Mouse (Mus musculus) forebrain, embryonic 13.5 days (tissue): ENCODE measurements around the gene Kif2a. TPM values are rescaled to one million over a fixed set of nuclear protein-coding genes. Genes with fewer than 3 reads are reported as not detected.

ENCODE experiments used
- ATAC-seq: fragments of 200-750 bp; cut with Nextera tagmentation; 2 replicates; pipeline ENCODE4 v1.8.0; 2017
- H3K27ac ChIP-seq: fragments of 300-500 bp; sonication (generic); 2 replicates; pipeline ENCODE4 v1.5.1; 2015; ENCODE audit warnings: inconsistent platforms, mild to moderate bottlenecking, moderate library complexity
- H3K27me3 ChIP-seq: fragments of 300-500 bp; sonication (generic); 2 replicates; pipeline ENCODE4 v1.6.1; 2015; ENCODE audit warnings: mild to moderate bottlenecking, inconsistent platforms
- H3K36me3 ChIP-seq: fragments of 300-500 bp; sonication (generic); 2 replicates; pipeline ENCODE4 v1.6.1; 2015; ENCODE audit warnings: mild to moderate bottlenecking, inconsistent platforms; ENCODE audit not compliant: poor library complexity, severe bottlenecking
- H3K4me1 ChIP-seq: fragments of 300-500 bp; sonication (generic); 2 replicates; pipeline ENCODE4 v1.6.1; 2015; ENCODE audit warnings: inconsistent platforms
- H3K4me2 ChIP-seq: fragments of 300-500 bp; sonication (generic); 2 replicates; pipeline ENCODE4 v1.6.1; 2015; ENCODE audit warnings: inconsistent platforms, mild to moderate bottlenecking, moderate library complexity
- H3K4me3 ChIP-seq: fragments of 300-500 bp; sonication (generic); 2 replicates; pipeline ENCODE4 v1.5.1; 2015; ENCODE audit warnings: mild to moderate bottlenecking, inconsistent platforms
- H3K9ac ChIP-seq: fragments of 300-500 bp; sonication (generic); 2 replicates; pipeline ENCODE4 v1.6.1; 2015; ENCODE audit warnings: mild to moderate bottlenecking, inconsistent platforms
- H3K9me3 ChIP-seq: fragments of 300-500 bp; sonication (generic); replicated peaks from 2 replicates; pipeline ENCODE4 v1.6.1; 2016; ENCODE audit warnings: inconsistent platforms
- WGBS: fragments of 180-500 bp; shearing (Covaris S2); methylation state at CpG from one replicate; pipeline ENCODE4 v1.1.7; 2015; 5-methylcytosine and 5-hydroxymethylcytosine counted together
- polyA plus RNA-seq: library from polyadenylated mRNA; unstranded; fragments of >200 nt; fragmentation: Nextera tagmentation; extraction: Ambion mirVana; gene quantifications from 2 replicates; pipeline ENCODE4 v1.2.1, GENCODE M21; 2015

The Kif2a gene
- polyA plus RNA-seq, result 30.1 and 37.4 TPM in 2 replicates

DNA sequence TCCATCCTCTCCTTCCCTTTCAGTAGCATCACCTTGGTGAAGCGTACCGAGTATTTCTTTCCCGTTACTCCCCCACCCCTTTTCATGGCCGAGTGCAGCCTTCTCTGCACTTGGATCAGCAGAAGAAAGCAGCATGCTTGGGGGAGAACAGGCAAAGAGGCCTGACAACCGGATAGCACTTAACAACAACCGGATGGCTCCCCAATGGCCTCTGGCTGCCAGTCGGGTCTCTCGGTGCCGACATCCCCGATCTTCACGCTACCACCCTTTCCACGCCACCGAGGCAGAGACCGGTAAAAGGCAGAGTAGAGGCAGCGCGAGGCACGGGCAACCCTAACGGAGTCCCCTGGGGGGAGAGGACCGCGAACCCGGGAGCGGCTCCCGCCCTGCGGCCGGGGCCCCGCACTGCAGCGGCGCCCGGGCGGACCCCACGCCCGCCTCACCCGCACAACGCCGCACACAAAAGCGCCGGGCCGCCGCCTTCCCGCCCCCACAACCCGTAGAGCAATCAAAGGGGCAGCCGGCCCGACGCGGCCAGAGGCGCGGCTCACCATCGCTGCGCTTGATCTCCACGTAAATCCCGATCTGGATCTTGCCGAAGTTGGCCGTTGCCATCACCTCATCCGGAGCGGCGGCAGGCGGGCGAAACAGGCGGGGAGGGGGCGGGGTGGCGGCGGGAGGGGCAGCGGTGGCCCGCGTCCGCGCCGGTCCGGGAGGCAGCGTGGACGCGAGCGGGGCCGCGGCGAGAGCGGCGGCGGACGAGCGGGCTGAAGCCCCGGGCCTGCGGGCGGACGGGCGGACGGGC, at the start of gene Kif2a:
Gene Kif2a (minus strand): TSS at position 666 of the 805 bp plus-strand sequence.
- peak within 1 kb of the TSS; percentile 98 for H3K9ac ChIP-seq
- H3K4me3 ChIP-seq, result peak within 1 kb of the TSS; percentile 91
- H3K4me1 ChIP-seq, result peaks cover 26% of the 10 kb centered on the region
- no peaks in the 10 kb centered on the region for H3K27me3 ChIP-seq
- H3K27ac ChIP-seq, result peak within 1 kb of the TSS; percentile 96
- under 1% methylated on average over 73 of the region's 87 CpGs for WGBS
- H3K36me3 ChIP-seq, result peaks cover 8% of the 10 kb centered on the region; the same call in 1 of the 2 replicates
- peak; percentile 67 for ATAC-seq
- peak within 1 kb of the TSS; percentile 72 for H3K4me2 ChIP-seq
- H3K9me3 ChIP-seq, result no peaks in the 10 kb centered on the region

DNA sequence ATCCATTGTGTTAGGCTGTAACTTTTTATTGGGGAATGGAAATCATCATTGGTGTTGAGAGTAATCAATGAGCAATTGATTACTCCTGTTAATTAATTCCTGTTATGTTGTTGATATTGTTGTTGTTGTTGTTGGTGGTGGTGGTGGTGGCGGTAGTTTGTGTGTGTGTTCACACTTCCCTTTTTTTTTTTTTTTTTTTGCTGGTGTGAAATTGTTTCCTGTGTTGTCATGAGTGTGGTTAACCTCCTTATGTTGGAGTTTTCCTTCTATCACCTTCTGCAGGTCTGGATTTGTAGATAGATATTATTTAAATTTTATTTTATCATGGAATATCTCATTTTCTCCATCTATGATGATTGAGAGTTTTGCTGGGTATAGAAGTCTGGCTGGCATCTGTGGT, 47.1 kb upstream of the Kif2a start:
- no peak for ATAC-seq
- Histone ChIP-seq H3K9me3 (no peaks in the 10 kb centered on the region), H3K9ac (no peak overlapping the region), H3K4me1 (peaks cover 23% of the 10 kb centered on the region), H3K27ac (no peak overlapping the region), H3K36me3 (no peaks in the 10 kb centered on the region), H3K27me3 (no peaks in the 10 kb centered on the region), H3K4me3 (no peak overlapping the region), H3K4me2 (no peak overlapping the region)
- WGBS, result 94% methylated on average over 1 of the region's 1 CpGs

DNA sequence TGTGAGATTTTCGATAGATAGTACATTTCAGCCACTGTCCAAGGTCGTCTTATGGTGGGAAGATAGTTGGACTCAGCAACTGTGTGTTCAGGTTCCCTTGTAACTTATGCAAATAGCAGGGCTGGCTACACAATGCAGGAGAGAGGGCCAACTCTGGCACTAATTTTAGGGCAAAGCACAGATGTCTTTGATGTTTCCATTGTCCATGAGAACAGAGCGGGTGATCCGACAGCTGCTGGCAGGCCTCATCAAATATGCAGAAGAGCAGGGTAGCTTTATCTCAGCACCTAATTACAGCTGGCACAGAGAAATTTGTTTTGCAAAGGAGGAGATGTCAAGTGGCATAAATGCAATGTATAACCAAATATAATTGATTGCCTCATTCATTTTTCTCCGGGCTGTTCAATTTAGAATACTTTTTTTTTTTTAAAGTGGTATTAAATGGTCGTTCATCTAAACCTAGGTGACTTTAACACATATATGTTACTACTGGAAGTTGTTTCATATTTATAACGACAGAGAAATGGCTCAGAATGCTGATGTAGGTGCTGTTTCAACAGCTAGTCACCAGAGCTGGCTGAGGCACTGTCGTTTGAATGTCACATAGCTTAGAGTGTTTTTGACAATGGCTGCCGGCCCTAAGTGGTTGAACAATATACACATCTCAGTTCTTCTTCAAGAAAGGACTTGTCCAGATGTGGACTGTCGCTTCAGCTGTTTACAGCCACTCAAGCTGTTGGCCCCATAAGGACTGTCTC, 43.4 kb upstream of the Kif2a start:
- 51% methylated on average over 10 of the region's 10 CpGs for WGBS
- H3K4me3 ChIP-seq, result no peak overlapping the region
- H3K9ac ChIP-seq, result no peak overlapping the region
- H3K27me3 ChIP-seq, result no peaks in the 10 kb centered on the region
- no peak overlapping the region for H3K4me2 ChIP-seq
- H3K9me3 ChIP-seq, result no peaks in the 10 kb centered on the region
- peak; percentile 90 for ATAC-seq
- H3K4me1 ChIP-seq, result peaks cover 8% of the 10 kb centered on the region
- no peak overlapping the region for H3K27ac ChIP-seq
- H3K36me3 ChIP-seq, result no peaks in the 10 kb centered on the region

DNA sequence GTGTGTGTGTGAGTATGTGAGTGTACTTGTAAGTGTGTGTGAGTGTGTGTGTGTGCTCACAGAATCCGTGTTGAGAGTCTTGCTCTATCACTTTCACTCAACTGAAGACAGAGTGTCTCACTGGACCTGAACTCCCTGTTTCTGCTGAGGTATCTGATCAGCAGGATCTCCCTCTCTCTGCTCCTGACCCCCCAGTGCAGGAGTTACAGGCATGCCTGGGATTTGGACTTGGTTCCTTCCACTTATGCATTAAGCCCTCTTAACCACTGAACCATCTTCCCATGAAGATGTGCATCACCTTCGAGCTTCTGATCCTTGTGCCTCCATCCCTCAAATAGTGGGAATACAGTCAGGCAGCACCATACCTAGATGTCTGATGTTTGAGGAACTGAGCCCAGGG, 42.3 kb upstream of the Kif2a start:
- Histone ChIP-seq H3K9ac (no peak overlapping the region), H3K27ac (no peak overlapping the region), H3K36me3 (no peaks in the 10 kb centered on the region), H3K9me3 (no peaks in the 10 kb centered on the region), H3K27me3 (no peaks in the 10 kb centered on the region), H3K4me3 (no peak overlapping the region), H3K4me2 (no peak overlapping the region), H3K4me1 (peaks cover 8% of the 10 kb centered on the region)
- ATAC-seq, result no peak
- 86% methylated on average over 2 of the region's 2 CpGs for WGBS

DNA sequence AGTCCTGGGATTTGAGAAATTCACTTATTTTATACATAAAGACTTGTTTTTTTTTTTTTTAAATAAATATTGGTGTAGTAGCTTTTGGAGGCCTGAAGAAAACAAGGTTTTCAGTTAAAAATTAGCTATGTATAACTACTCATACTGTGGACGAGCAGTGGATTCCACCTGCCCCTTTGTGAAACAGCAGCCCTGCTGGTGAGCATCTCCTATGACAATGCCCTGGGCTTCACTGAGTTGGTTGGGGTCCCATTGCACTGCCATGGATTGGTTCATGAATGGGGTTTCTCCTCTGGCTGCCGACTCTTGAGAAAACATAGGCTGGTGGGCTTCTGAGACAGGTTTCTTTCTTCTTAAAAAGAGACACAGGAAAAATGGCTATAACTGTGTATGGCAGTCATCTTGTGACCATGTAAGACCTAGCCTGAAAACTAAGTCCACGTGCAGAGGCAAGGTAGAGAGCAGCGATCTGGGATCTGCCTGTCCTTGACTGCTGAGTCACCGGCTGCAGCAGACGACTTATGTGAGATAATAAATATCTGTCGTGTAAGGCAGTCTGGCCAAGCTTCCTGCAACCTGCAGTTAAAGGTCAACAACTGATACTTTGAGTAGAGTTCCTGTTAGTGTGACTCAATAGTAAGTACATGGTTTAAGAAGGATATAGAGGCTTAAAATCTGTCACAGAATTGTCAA, 41.3 kb upstream of the Kif2a start:
- Histone ChIP-seq H3K4me1 (peaks cover 8% of the 10 kb centered on the region), H3K9me3 (no peaks in the 10 kb centered on the region), H3K27ac (no peak overlapping the region), H3K27me3 (no peaks in the 10 kb centered on the region), H3K4me2 (no peak overlapping the region), H3K4me3 (no peak overlapping the region), H3K36me3 (no peaks in the 10 kb centered on the region), H3K9ac (no peak overlapping the region)
- no peak for ATAC-seq
- WGBS, result 84% methylated on average over 7 of the region's 7 CpGs

DNA sequence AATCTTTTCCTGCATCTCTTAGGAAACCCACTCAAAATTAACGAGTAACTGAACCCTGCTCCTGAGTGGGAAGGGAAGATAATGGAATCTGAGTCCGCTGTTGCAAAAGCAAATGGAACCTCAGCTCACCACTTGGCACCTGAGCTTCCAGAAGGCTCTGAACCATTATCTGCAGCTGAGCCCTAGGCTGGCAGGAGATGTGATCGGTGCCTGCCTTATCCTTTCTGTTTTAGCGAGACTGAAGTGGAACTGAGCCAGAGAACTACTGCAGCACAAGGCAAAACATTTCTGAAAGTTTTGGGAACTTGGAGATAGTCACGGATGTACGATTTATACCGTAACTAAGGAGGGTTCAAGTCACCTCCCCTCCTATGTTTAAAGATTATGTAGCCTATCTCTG, 38.2 kb upstream of the Kif2a start:
- 82% methylated on average over 7 of the region's 7 CpGs for WGBS
- no peak overlapping the region for H3K27ac ChIP-seq

DNA sequence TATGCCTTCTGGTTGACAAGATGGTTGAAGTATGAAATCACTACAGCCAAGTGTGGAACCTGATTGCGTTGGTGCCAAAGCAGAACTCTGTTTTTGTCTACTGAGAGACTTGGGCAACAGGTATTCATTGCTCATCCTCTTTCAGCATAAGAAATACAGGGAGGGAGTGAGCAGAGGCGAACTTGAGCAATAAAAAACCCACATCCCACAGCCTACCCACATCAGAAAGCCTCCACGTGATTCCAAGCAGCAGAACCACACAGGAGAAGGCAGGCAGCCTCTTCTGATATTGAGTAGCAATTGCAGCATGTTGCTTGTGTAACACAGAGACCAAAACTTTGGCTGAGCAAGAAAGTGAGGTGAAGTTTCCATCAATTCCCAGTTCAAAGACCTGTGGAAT, 37.5 kb upstream of the Kif2a start:
- Histone ChIP-seq H3K27ac (no peak overlapping the region), H3K4me3 (no peak overlapping the region), H3K4me2 (no peak overlapping the region), H3K4me1 (no peaks in the 10 kb centered on the region), H3K27me3 (no peaks in the 10 kb centered on the region), H3K36me3 (no peaks in the 10 kb centered on the region), H3K9ac (no peak overlapping the region), H3K9me3 (no peaks in the 10 kb centered on the region)
- 88% methylated on average over 3 of the region's 3 CpGs for WGBS
- ATAC-seq, result no peak

More for the DNA sequence above, 38.2 kb upstream of the Kif2a start:
- Histone ChIP-seq H3K36me3 (no peaks in the 10 kb centered on the region), H3K9ac (no peak overlapping the region), H3K4me3 (no peak overlapping the region), H3K9me3 (no peaks in the 10 kb centered on the region), H3K4me1 (peaks cover 6% of the 10 kb centered on the region), H3K4me2 (no peak overlapping the region), H3K27me3 (no peaks in the 10 kb centered on the region)
- ATAC-seq, result no peak

DNA sequence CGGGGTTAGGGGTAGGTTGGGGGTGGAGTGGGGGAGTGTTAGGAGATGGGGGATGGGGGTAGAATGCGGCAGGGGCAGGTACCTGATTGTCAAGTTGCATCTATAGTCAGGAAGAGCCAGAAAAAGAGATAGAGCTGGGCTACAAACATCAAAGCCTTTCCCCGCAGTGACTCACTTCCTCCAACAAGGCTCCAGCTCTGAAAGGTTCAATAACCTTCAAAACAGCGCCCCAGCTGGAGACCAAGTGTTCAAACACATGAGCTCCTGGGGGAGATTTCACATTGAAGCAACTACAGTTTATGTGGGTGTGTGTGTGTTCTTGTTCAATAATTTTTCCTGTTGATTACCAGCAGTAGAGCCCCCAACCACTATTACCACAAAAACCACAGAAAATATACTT, 34.4 kb upstream of the Kif2a start:
- WGBS, result 66% methylated on average over 4 of the region's 4 CpGs
- H3K9me3 ChIP-seq, result no peaks in the 10 kb centered on the region
- no peak overlapping the region for H3K27ac ChIP-seq
- no peak overlapping the region for H3K4me3 ChIP-seq
- H3K4me2 ChIP-seq, result no peak overlapping the region
- no peak for ATAC-seq
- H3K27me3 ChIP-seq, result no peaks in the 10 kb centered on the region
- H3K36me3 ChIP-seq, result no peaks in the 10 kb centered on the region
- no peak overlapping the region for H3K9ac ChIP-seq
- no peaks in the 10 kb centered on the region for H3K4me1 ChIP-seq

DNA sequence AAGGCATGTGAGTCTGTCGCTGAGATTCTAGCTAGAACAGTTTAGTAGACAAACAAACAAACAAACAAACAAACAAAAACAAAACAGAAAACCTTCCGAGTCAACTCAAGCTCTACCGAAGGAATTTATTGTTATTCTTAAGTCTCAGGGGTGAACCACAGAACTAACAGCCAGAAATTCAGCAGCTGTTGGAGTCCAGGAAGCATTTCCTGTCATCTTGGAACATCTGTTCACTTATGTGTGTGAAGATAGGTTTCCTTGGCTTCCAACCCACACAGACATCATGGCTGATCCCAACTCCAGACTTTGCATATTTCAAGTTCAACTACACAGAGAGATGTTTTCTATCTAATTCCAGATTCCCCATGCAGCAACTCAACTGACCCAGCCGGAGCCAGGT, 32.6 kb upstream of the Kif2a start:
- H3K4me1 ChIP-seq, result no peaks in the 10 kb centered on the region
- WGBS, result 88% methylated on average over 4 of the region's 4 CpGs
- no peaks in the 10 kb centered on the region for H3K9me3 ChIP-seq
- no peak overlapping the region for H3K4me3 ChIP-seq
- ATAC-seq, result no peak
- no peak overlapping the region for H3K9ac ChIP-seq
- H3K36me3 ChIP-seq, result no peaks in the 10 kb centered on the region
- H3K27ac ChIP-seq, result no peak overlapping the region
- no peak overlapping the region for H3K4me2 ChIP-seq
- no peaks in the 10 kb centered on the region for H3K27me3 ChIP-seq

DNA sequence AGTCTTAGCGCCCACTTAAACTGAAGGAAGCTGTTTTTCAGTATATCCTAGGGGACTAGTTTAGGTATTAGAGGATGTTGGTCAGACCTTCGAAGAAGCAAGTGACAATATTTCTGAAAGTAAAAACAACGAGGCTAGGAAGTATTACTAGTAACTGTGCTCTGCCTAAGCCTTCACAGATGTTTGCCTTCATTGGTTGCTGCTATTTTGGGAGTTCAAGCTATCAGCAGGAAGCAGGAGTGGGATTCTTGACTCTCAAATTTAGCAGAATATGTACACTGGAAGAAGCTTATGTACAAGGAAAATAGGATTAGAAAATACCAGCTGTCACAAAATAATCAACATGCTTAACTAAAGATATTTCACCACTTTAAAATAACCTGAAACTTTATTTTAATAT, 29.4 kb upstream of the Kif2a start:
- no peaks in the 10 kb centered on the region for H3K4me1 ChIP-seq
- no peaks in the 10 kb centered on the region for H3K9me3 ChIP-seq
- WGBS, result 89% methylated on average over 3 of the region's 3 CpGs
- no peak overlapping the region for H3K9ac ChIP-seq
- no peaks in the 10 kb centered on the region for H3K27me3 ChIP-seq
- H3K27ac ChIP-seq, result no peak overlapping the region
- no peaks in the 10 kb centered on the region for H3K36me3 ChIP-seq
- H3K4me2 ChIP-seq, result no peak overlapping the region
- ATAC-seq, result no peak
- H3K4me3 ChIP-seq, result no peak overlapping the region

DNA sequence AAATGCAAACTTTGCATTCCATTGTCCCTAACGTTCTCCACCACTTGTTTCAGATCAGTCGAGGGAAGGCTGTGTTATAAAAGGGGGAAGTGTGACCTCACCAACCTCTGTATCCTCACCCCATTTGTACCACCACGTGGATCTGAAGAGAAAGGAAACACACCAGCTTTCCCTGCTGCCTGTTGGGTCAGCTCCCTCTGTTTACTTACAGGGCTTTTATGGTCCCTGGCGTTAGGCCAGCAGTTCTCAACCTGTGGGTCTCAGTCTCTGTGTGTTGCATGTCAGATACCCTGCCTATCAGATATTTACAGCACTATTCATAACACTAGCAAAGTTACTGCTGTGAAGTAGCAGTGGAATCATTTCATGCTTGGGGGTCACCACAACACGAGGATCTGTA, 22.3 kb upstream of the Kif2a start:
- Histone ChIP-seq H3K9ac (no peak overlapping the region), H3K27me3 (no peaks in the 10 kb centered on the region), H3K27ac (no peak overlapping the region), H3K36me3 (no peaks in the 10 kb centered on the region), H3K9me3 (no peaks in the 10 kb centered on the region), H3K4me1 (no peaks in the 10 kb centered on the region), H3K4me3 (no peak overlapping the region), H3K4me2 (no peak overlapping the region)
- 36% methylated on average over 5 of the region's 5 CpGs for WGBS
- no peak for ATAC-seq

DNA sequence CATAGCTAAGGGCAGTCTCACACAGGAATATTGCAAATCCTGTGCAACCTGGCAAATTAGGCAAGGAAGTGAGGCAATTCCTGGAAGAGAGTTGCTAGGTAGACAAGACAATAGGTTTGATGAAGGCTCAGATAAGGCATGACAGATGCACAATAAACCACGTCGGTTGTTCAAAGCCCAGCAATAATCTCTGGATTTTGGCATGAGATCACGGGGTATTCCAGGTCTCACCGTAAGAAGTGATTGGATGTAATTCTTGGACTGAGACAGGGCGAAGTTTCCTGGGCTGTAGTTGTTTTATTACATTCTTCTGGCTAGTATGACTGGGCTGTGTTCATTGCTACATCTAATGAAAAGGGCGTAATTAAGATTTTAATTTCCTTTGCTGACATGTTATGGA, 20.6 kb upstream of the Kif2a start:
- Histone ChIP-seq H3K27me3 (no peaks in the 10 kb centered on the region), H3K36me3 (no peaks in the 10 kb centered on the region), H3K4me2 (no peak overlapping the region), H3K4me1 (no peaks in the 10 kb centered on the region), H3K9me3 (no peaks in the 10 kb centered on the region), H3K4me3 (no peak overlapping the region), H3K27ac (no peak overlapping the region), H3K9ac (no peak overlapping the region)
- WGBS, result 81% methylated on average over 6 of the region's 6 CpGs
- no peak for ATAC-seq
